Mouse (Mus musculus) liver, adult 2 months (tissue): ENCODE measurements at regions not wholly inside any gene's neighbourhood (a gene's known extent, or its start where the extent isn't known, plus 50 kb on each side); places are given as distances from the start of the nearest gene placed in this dataset.

Experiments used
- DNase-seq: peaks from one replicate; pipeline ENCODE4 v3.0.0-alpha.2; 2011; ENCODE audit warnings: low read depth, low spot score; ENCODE audit errors: extremely low read depth
- H3K27ac ChIP-seq: fragments of 200-500 bp; replicated peaks from 2 replicates; pipeline ENCODE4 v1.5.1; 2012; ENCODE audit warnings: low read depth, mild to moderate bottlenecking, control low read depth, inconsistent platforms, low read length; ENCODE audit not compliant: insufficient read depth
- H3K27me3 ChIP-seq: fragments of 200-500 bp; 2 replicates; pipeline ENCODE4 v1.6.1; 2012; ENCODE audit warnings: mild to moderate bottlenecking, moderate library complexity, low read length, inconsistent platforms; ENCODE audit not compliant: control insufficient read depth, insufficient read depth
- H3K36me3 ChIP-seq: fragments of 200-500 bp; 2 replicates; pipeline ENCODE4 v1.6.1; 2012; ENCODE audit warnings: low read length, inconsistent platforms; ENCODE audit not compliant: control insufficient read depth, insufficient read depth
- H3K4me1 ChIP-seq: fragments of 200-500 bp; 2 replicates; pipeline ENCODE4 v1.6.1; 2011; ENCODE audit warnings: low read length; ENCODE audit not compliant: control insufficient read depth, insufficient read depth
- H3K4me3 ChIP-seq: fragments of 200-500 bp; 2 replicates; pipeline ENCODE4 v1.5.1; 2011; ENCODE audit warnings: low read depth, mild to moderate bottlenecking, control low read depth, low read length, moderate library complexity; ENCODE audit not compliant: insufficient read depth
- H3K79me2 ChIP-seq: fragments of 200-500 bp; 2 replicates; pipeline ENCODE4 v1.6.1; 2012; ENCODE audit warnings: inconsistent platforms, mild to moderate bottlenecking, low read length, moderate library complexity; ENCODE audit not compliant: control insufficient read depth, insufficient read depth
- H3K9ac ChIP-seq: fragments of 200-500 bp; 2 replicates; pipeline ENCODE4 v1.6.1; 2012; ENCODE audit warnings: low read depth, mild to moderate bottlenecking, control low read depth, inconsistent platforms, low read length
- CTCF ChIP-seq: fragments of 200-500 bp; IDR thresholded peaks from 2 replicates; pipeline ENCODE4 v1.5.1; 2011; ENCODE audit warnings: low read depth, low read length, control low read depth
- POLR2A ChIP-seq: fragments of 200-500 bp; IDR thresholded peaks from 2 replicates; pipeline ENCODE4 v1.6.1; 2011; ENCODE audit warnings: low read length, control low read depth; ENCODE audit not compliant: insufficient read depth; ENCODE audit errors: extremely low read depth
- WGBS: fragments of 180-500 bp; shearing (Covaris S2); methylation state at CpG from one replicate; pipeline ENCODE4 v1.1.7; 2018; 5-methylcytosine and 5-hydroxymethylcytosine counted together

DNA sequence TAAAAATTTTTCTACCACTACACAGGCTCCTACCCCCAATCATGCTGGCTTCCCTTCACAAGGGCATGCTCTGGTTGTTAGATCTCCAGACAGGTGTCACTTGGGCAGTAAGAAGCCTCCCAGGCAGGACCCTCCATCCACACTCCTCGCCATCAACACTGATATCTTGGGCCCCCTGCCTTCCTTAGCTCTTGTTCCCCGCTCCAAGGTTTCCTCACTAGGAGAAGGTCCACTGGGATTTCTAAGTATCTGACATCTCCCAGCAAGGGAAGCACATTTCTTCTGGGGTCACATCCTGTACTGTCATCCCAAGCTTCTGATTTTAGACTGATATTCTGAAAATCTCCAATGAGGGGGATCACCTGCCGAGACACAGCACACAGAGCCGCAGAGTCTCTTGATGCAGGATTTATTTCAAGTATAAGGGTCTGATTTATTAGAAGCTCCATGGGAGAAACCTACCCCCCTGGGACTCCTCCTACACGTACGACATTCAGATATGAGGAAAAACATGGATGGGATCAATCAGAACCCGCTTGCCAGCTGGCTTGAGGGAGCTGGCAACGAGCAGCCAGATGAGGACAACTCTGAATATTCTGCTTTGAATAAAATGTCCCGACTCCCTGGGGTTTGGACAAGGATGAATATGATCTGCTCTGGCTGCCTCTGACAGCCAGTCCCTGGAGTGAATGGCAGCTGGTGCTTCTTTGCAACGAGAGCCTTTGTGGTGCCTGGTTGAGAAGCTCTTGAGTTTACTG lies 322.8 kb downstream of the Vps13c start:
- WGBS: 81% methylated on average over 10 of the region's 10 CpGs
- no peaks in the 10 kb centered on the region for H3K79me2 ChIP-seq
- no peaks in the 10 kb centered on the region for H3K27me3 ChIP-seq
- H3K4me1 ChIP-seq: no peaks in the 10 kb centered on the region
- H3K9ac ChIP-seq: no peak overlapping the region
- H3K27ac ChIP-seq: no peak overlapping the region
- no peak for DNase-seq
- TF ChIP-seq POLR2A (no peak), CTCF (no peak)
- no peaks in the 10 kb centered on the region for H3K36me3 ChIP-seq
- H3K4me3 ChIP-seq: no peak overlapping the region

DNA sequence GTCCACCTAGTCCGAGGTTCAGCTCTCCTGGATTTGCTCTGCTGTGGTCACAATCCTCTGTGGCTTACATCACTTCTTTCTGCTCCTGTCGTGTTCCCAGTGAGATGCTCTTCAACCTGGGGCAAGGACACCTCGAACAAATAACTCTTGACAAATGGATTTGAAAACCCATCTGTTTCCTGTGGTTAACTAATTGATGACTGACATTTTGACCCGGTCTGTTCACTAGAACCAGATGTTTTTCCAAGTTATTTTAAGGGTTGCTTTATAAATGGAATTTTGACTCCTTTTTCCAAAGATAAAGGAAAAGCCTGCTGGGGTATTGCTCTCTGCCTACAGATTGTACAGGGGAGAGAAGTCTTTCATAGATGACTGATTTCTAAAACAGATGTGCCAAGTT lies 326.4 kb downstream of the Vps13c start:
- Histone ChIP-seq H3K4me3 (no peak overlapping the region), H3K9ac (no peak overlapping the region), H3K79me2 (no peaks in the 10 kb centered on the region), H3K27ac (no peak overlapping the region), H3K4me1 (no peaks in the 10 kb centered on the region), H3K36me3 (no peaks in the 10 kb centered on the region), H3K27me3 (0 out of 2 replicates have a peak, but pooled peaks cover 4% of the 10 kb centered on the region)
- TF ChIP-seq POLR2A (no peak), CTCF (no peak)
- DNase-seq: no peak
- 38% methylated on average over 4 of the region's 4 CpGs for WGBS

DNA sequence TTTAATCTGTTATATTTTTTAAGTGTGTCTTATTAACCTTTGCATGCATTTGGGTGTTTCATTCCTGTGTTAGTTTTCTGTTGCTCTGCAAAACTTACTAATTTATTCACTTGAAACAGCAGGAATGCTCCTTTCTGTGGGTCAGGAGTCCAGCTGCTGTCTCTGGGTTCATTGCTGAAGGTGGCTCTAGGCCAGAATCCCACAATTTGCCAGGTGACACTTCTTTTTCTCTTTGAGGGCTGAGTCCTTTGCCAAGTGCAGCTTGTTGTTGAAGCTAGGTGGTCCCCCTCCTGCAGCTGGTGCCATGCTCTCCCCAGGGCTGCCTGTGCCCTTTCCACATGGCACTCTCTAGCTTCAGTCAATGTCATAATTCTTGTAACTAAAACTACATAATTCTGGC lies 348.7 kb downstream of the Vps13c start:
- H3K36me3 ChIP-seq: no peaks in the 10 kb centered on the region
- no peak overlapping the region for H3K27ac ChIP-seq

DNA sequence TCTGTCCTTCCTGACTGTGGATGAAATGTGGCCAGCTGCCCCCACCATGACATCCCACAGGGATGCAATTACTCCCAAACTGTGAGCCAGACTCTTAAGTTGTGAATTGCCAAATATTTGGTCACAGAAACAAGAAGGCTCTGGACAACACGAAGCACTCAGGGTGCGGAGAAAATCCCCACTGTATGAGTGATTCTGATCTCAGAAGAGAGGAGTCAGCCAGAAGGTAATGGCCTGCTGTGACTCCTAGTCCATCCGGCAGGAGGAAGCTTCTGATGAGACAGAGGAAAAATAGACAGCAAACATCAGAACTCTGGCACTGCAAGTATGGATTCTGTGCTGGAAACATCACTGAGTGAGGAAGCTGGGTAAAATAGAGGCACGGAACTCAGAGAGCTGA lies 359.6 kb downstream of the Vps13c start:
- no peaks in the 10 kb centered on the region for H3K79me2 ChIP-seq
- no peak overlapping the region for H3K27ac ChIP-seq
- no peaks in the 10 kb centered on the region for H3K36me3 ChIP-seq
- TF ChIP-seq CTCF: no peak
- TF ChIP-seq POLR2A: no peak
- H3K4me3 ChIP-seq: no peak overlapping the region
- H3K9ac ChIP-seq: no peak overlapping the region
- no peak for DNase-seq
- 76% methylated on average over 4 of the region's 4 CpGs for WGBS
- H3K27me3 ChIP-seq: no peaks in the 10 kb centered on the region
- H3K4me1 ChIP-seq: no peaks in the 10 kb centered on the region

More for the DNA sequence above, 348.7 kb downstream of the Vps13c start:
- Histone ChIP-seq H3K9ac (no peak overlapping the region), H3K27me3 (no peaks in the 10 kb centered on the region), H3K79me2 (no peaks in the 10 kb centered on the region), H3K4me3 (no peak overlapping the region), H3K4me1 (no peaks in the 10 kb centered on the region)
- no peak for DNase-seq
- TF ChIP-seq POLR2A: no peak
- no peak for TF ChIP-seq CTCF

DNA sequence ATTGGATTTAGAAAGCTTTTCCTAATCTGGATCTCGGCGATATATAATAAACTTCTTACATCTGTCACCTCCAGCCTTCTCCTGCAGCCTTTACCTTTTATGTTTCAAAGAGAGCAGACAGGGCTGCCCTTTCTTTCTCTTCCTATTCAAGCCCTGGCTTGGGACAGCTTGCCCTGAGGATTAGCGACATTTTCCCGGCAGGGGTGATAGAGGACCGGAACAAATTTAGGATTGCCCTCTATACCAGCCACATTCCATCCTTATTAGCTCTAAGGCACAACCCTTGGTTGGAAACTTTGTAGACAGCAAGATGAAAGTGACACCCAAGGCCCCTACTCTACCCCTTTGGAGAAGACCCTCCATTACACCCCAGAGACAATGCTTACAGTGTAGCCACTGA lies 360.8 kb downstream of the Vps13c start:
- H3K36me3 ChIP-seq: no peaks in the 10 kb centered on the region
- H3K79me2 ChIP-seq: no peaks in the 10 kb centered on the region
- H3K9ac ChIP-seq: no peak overlapping the region
- H3K27me3 ChIP-seq: no peaks in the 10 kb centered on the region
- WGBS: 80% methylated on average over 5 of the region's 5 CpGs
- no peak overlapping the region for H3K4me3 ChIP-seq
- no peaks in the 10 kb centered on the region for H3K4me1 ChIP-seq
- no peak overlapping the region for H3K27ac ChIP-seq
- TF ChIP-seq CTCF: no peak
- no peak for TF ChIP-seq POLR2A
- no peak for DNase-seq

GRCm38 (mm10) chr9:68225694-68226093 lies 385.5 kb downstream of the Vps13c start:
- no peak for DNase-seq
- 89% methylated on average over 6 of the region's 6 CpGs for WGBS
- no peak overlapping the region for H3K27ac ChIP-seq
- no peak for TF ChIP-seq CTCF
- no peak for TF ChIP-seq POLR2A
- no peaks in the 10 kb centered on the region for H3K79me2 ChIP-seq
- H3K27me3 ChIP-seq: no peaks in the 10 kb centered on the region
- no peaks in the 10 kb centered on the region for H3K36me3 ChIP-seq
- H3K9ac ChIP-seq: no peak overlapping the region
- no peak overlapping the region for H3K4me3 ChIP-seq
- no peaks in the 10 kb centered on the region for H3K4me1 ChIP-seq
